Mouse (Mus musculus) spleen, postnatal 14 days (tissue): ENCODE results near the gene Ptges2.
"Not testable (repeated sequence)": the region's sequence is repeated elsewhere in the genome, so short reads cannot be mapped to it uniquely, and the experiment has no call there.

Experiments used
- DNase-seq, 2 experiments: peaks; one replicate each; pipeline ENCODE4 v3.0.0; 2021 to 2022; ENCODE audit warnings: low spot score in 2 of 2

Ptges2 gene

GRCm38 (mm10) chr2:32395484-32395945, at the start of gene Ptges2:
Gene Ptges2, plus strand, starts transcription at chr2:32395896.
- peak; percentile 89 to 90 for DNase-seq

- DNase-seq = no peak
Observed at GRCm38 (mm10) chr2:32347019-32347418, 48.7 kb upstream of the Ptges2 start.

DNA sequence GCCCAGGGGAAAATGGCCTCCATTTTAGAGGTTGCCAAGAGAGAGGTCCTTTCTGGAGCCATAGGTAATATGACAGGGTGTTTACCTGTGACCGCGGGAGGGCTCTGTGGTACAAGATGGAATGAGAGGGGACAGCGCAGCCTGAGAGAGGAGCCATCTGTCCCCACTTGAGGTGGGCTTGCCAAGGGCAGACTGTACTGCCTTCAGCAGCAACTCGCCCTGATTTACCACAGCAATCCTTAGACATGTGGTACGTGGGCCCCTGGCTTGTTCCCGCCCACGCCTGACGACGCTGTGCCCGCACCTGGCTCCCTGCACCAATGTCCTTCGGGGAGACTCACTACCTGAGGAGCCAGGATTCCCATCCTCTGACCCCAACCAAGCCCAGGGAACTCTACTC, 47.4 kb upstream of the Ptges2 start:
- DNase-seq = no peak

DNA sequence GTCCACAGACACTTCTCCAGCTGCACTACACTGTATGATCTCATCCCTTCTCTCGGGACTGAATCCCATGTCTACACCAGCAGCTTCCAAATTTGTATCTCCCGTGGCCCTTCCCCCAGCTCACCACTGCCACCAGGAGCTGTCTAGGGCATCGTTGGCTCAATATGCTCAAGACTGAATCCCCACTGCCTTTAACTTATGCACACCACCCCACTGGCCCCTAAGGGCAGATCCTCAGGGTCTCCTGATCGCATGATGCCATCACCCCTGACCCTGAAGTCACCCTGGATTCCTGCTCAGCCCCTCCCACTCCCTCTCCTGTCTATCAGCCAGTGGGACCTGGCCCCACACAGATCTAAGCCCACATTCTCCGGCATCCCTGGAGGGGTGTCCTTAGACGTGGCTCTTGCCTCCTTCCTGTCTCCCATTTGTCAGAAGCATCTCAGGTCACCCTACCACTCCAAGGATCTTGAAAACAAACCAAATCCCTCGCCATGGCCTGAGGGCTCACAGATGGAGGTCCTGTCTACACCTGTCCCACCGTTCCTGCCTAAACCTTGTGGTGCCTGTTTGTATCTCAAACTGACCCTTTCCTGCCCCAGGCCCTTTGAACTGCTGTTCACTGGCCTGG, 46.0 kb upstream of the Ptges2 start:
- no peak for DNase-seq

- no peak for DNase-seq
Observed at GRCm38 (mm10) chr2:32350471-32351051, 45.1 kb upstream of the Ptges2 start.

DNA sequence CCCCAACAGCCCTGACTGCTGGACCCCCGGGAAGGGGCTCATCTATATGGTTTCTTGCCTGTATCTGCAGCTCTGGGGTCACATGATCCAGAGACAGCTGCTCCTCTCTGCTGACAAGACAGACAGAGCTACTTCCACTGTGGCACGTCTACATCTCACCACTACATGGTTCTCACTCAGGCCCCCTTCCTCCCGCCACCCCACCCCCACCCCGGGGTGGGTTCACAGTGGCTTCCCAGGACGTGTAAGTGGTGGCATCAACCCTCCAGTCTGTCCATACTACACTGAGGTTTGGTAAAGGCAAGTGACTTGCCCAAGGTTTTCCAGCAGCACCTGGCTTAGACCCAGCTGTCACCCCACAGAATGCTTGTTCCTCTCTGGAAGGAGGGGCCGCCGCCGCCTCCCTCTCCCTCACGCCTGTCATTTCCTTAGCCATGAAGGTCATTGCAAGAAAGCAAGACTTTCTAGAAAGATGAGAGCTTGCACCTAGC, 44.2 kb upstream of the Ptges2 start:
- no peak for DNase-seq

DNA sequence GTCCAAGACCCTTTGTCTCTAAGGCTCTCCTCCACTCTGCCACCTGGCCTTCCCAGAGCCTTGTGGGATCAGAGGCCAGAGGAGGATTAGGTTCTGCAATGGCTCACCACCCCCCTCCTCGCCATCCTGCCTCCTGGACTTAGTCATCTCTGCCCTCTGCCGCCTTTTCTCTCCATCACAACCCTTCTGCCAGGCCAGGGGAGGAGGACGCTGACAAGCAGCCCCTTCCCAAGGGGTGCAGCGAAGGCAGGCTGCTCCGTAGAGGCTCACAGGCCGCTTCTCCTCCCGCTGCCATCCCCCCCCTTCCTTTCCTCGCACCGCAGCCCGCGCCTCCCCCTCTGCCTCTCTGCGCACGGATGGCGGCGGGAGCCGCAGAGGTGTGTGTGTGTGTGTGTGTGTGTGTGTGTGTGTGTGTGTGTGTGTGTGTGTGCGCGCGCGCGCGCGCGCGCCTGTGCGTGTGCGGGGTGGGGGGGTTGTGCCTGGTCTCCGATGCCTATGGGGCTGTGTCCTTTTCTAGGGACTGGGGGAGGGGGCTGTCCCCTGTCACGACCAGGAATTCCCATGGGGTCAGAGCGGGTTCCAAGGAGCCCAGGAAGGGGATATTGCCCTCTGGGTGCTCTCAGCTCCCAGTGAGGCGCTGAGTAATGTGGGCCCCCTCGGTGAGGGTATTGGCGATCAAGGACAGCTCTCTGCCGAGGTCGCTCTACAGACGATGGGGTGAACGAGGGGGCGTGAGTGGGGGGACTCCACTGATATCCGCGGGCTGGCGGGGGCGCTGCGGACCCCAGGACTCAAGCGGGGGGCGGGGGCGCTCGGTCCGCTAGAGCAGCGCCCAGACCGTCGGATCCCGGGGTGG, 43.3 kb upstream of the Ptges2 start, which contains the start of gene Ciz1:
Gene Ciz1, plus strand, starts transcription at position 177 of the 856 bp plus-strand sequence.
- DNase-seq = no peak

- peak; percentile 73 to 91 for DNase-seq
Observed at GRCm38 (mm10) chr2:32353007-32353542, 42.6 kb upstream of the Ptges2 start, which contains the start of gene Dnm1. Gene Dnm1, minus strand, starts transcription at chr2:32353338.

- no peak for DNase-seq
Observed at GRCm38 (mm10) chr2:32353836-32354235, 41.9 kb upstream of the Ptges2 start.

DNA sequence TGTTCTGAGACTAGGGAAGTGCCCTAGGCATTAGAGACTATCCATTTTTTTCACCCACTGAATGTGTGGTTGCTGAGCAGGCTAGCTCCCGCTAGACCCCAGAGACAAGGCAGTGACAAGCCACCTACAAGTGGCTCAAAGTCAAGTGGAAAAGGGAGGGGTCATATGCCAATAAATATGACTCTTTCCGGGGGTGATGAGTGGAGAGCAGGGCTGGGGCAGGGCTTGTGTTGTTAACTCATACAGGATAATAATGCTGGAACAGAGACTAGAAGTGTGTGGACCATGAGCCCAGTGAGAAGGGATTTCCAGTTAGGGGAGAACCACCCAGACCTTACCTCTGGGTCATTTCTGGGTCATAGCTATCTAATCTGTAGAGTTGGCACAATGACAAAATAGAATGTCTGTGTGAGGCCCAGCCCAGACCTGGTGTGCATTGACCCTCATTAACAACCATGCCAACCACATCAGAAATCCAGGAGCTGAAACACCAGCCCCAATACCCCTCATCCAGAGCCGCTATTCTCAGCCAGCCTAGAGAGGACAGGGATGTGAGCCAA, 41.3 kb upstream of the Ptges2 start:
- no peak for DNase-seq

- no peak for DNase-seq
Observed at GRCm38 (mm10) chr2:32356216-32356615, 39.5 kb upstream of the Ptges2 start.

GRCm38 (mm10) chr2:32357710-32358109, 38.0 kb upstream of the Ptges2 start:
- no peak for DNase-seq

- no peak for DNase-seq
Observed at GRCm38 (mm10) chr2:32358381-32358780, 37.3 kb upstream of the Ptges2 start.

DNA sequence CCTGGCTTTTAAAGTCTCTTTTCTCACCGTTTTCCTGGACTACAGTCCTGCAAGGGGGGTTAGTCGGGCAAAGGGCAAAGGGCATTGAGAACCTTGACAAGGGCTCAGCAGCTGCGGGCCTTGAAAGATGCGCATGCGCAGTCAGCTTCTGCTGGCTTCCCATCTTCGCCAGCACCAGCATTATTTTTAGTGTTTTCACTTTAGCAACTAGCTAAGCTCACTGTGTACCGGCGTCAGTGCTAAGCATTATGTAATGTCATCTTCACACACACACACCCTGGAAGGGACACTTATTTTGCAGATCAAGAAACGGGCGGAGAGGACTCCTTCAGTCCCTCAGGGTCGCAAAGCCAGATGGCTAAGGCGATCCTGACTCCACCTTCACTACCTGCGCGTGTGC, 35.0 kb upstream of the Ptges2 start:
- peak; percentile 39 to 52 for DNase-seq

- DNase-seq = peak; percentile 64 to 71
Observed at GRCm38 (mm10) chr2:32361437-32361836, 34.3 kb upstream of the Ptges2 start.

GRCm38 (mm10) chr2:32362274-32362673, 33.4 kb upstream of the Ptges2 start:
- DNase-seq = not testable (repeated sequence)

DNA sequence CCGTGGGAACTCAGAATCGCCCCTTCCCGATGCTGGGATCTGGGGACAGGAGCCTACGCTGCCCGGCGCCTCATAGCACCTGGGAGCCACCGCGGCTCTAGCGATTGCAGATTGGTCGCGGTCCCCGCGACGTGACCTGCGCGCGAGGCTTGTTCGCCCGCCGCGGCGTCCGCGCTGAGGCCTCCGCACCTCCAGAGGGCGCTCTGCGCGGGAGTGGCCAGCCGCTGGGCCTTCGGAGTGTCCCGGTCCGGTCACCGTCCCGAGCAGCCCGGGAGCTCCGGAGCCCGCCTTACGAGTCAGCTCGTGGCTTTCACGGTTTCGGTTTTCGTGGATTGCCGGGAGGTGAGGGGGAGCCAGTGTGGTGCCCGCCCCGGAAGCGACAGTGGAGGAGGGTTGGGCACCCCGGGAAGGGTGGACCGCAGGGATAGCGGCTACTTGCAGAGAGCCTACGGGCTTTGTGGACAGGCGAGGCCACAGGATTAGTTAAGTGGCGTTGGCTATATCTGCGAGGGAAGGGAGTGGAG, 32.8 kb upstream of the Ptges2 start:
- DNase-seq = peak; percentile 89 to 93

GRCm38 (mm10) chr2:32363376-32364106, 32.2 kb upstream of the Ptges2 start:
- no peak for DNase-seq

DNA sequence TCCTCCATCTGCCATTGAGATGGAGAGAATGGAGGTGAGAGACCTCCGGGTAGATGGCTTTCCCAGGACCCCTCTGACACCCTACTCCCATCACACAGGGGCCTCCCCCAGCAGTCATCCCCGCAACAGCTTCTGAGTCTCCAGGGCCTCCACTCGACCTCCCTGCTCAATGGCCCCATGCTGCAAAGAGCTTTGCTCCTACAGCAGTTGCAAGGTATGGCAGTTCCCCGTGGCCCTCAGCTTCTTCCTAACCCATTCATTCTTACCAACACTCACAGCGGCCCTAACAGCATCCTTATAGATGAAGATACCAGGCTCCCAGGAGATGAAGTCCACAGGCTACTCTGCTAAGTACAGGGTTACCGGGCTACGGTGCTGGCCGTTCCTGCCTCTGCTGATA, 31.6 kb upstream of the Ptges2 start:
- DNase-seq = no peak

- no peak for DNase-seq
Observed at GRCm38 (mm10) chr2:32367315-32367714, 28.4 kb upstream of the Ptges2 start.

GRCm38 (mm10) chr2:32374191-32374590, 21.5 kb upstream of the Ptges2 start:
- no peak for DNase-seq
